Mouse (Mus musculus): ENCODE results near the gene Mettl7b. TPM values are rescaled to one million over a fixed set of nuclear protein-coding genes. Genes with fewer than 3 reads are reported as not detected.
A peak's percentile ranks its signal among the peaks of the same experiment; 100 is the strongest.

Gene Mettl7b
- polyA plus RNA-seq, 1 experiment, result not detected

GRCm38 (mm10) chr10:128937756-128938390, 22.9 kb downstream of the Mettl7b start:
- H3K4me3 ChIP-seq (replicated peaks; ENCODE audit: insufficient read depth, low read depth, low read length), result peak overlapping the region; percentile 30
- H3K27me3 ChIP-seq (ENCODE audit: control insufficient read depth, insufficient read depth, low read length), result no peaks in the 10 kb centered on the region
- TF ChIP-seq CTCF (IDR thresholded peaks at IDR 0.05; ENCODE audit: borderline replicate concordance, insufficient read depth, low read depth, low read length), result no peak
- H3K4me1 ChIP-seq (ENCODE audit: control insufficient read depth, insufficient read depth, low read length), result peaks cover 21% of the 10 kb centered on the region
- peak overlapping the region; percentile 85 for H3K27ac ChIP-seq (ENCODE audit: insufficient read depth, low read length)
- DNase-seq, result peak in 1 of 2 experiments; percentile 40
- WGBS, result 53% methylated on average over 12 of the region's 12 CpGs

GRCm38 (mm10) chr10:128935826-128936440, 24.9 kb downstream of the Mettl7b start:
- H3K4me1 ChIP-seq (ENCODE audit: control insufficient read depth, insufficient read depth, low read length), result peaks cover 21% of the 10 kb centered on the region
- WGBS, result 25% methylated on average over 8 of the region's 8 CpGs
- DNase-seq, result peak; percentile 43 to 49
- H3K27me3 ChIP-seq (ENCODE audit: control insufficient read depth, insufficient read depth, low read length), result no peaks in the 10 kb centered on the region
- TF ChIP-seq CTCF (IDR thresholded peaks at IDR 0.05; ENCODE audit: borderline replicate concordance, insufficient read depth, low read depth, low read length) (no peak), POLR2A (IDR thresholded peaks at IDR 0.05; ENCODE audit: borderline replicate concordance, insufficient read depth, low read length) (no peak)
- peak overlapping the region; percentile 78 for H3K4me3 ChIP-seq (replicated peaks; ENCODE audit: insufficient read depth, low read depth, low read length)
- H3K27ac ChIP-seq (ENCODE audit: insufficient read depth, low read length), result peak overlapping the region; percentile 87

GRCm38 (mm10) chr10:128934997-128935787, 25.6 kb downstream of the Mettl7b start:
- Histone ChIP-seq H3K27ac (ENCODE audit: insufficient read depth, low read length) (peak overlapping the region; percentile 87), H3K4me1 (ENCODE audit: control insufficient read depth, insufficient read depth, low read length) (peaks cover 21% of the 10 kb centered on the region), H3K4me3 (replicated peaks; ENCODE audit: insufficient read depth, low read depth, low read length) (peak overlapping the region; percentile 78), H3K27me3 (ENCODE audit: control insufficient read depth, insufficient read depth, low read length) (no peaks in the 10 kb centered on the region)
- TF ChIP-seq CTCF (IDR thresholded peaks at IDR 0.05; ENCODE audit: borderline replicate concordance, insufficient read depth, low read depth, low read length) (no peak), POLR2A (IDR thresholded peaks at IDR 0.05; ENCODE audit: borderline replicate concordance, insufficient read depth, low read length) (no peak)
- 13% methylated on average over 7 of the region's 7 CpGs for WGBS
- DNase-seq, result peak in 1 of 2 experiments; percentile 42

GRCm38 (mm10) chr10:128933976-128934721, 26.6 kb downstream of the Mettl7b start:
- Histone ChIP-seq H3K4me3 (replicated peaks; ENCODE audit: insufficient read depth, low read depth, low read length) (peak overlapping the region; percentile 78), H3K4me1 (ENCODE audit: control insufficient read depth, insufficient read depth, low read length) (peaks cover 20% of the 10 kb centered on the region), H3K27me3 (ENCODE audit: control insufficient read depth, insufficient read depth, low read length) (no peaks in the 10 kb centered on the region), H3K27ac (ENCODE audit: insufficient read depth, low read length) (peak overlapping the region; percentile 87)
- TF ChIP-seq POLR2A (IDR thresholded peaks at IDR 0.05; ENCODE audit: borderline replicate concordance, insufficient read depth, low read length) (peak; percentile 7; the same call in 1 of the 2 replicates), CTCF (IDR thresholded peaks at IDR 0.05; ENCODE audit: borderline replicate concordance, insufficient read depth, low read depth, low read length) (no peak)
- WGBS, result 3% methylated on average over 21 of the region's 21 CpGs
- peak; percentile 52 to 65 for DNase-seq

GRCm38 (mm10) chr10:128933574-128933973, 27.2 kb downstream of the Mettl7b start, which contains the start of gene Itga7:
Gene Itga7, plus strand, starts transcription at chr10:128933818.
- DNase-seq, result peak; percentile 68 to 70
- WGBS, result 0% methylated on average over 26 of the region's 26 CpGs
- peak within 1 kb of the TSS; percentile 78 for H3K4me3 ChIP-seq (replicated peaks; ENCODE audit: insufficient read depth, low read depth, low read length)
- H3K4me1 ChIP-seq (ENCODE audit: control insufficient read depth, insufficient read depth, low read length), result peaks cover 16% of the 10 kb centered on the region
- H3K27me3 ChIP-seq (ENCODE audit: control insufficient read depth, insufficient read depth, low read length), result no peaks in the 10 kb centered on the region
- TF ChIP-seq POLR2A (IDR thresholded peaks at IDR 0.05; ENCODE audit: borderline replicate concordance, insufficient read depth, low read length) (peak; percentile 38; the same call in 1 of the 2 replicates), CTCF (IDR thresholded peaks at IDR 0.05; ENCODE audit: borderline replicate concordance, insufficient read depth, low read depth, low read length) (no peak)
- peak within 1 kb of the TSS; percentile 87 for H3K27ac ChIP-seq (ENCODE audit: insufficient read depth, low read length)

GRCm38 (mm10) chr10:128931441-128931840, 29.3 kb downstream of the Mettl7b start:
- no peaks in the 10 kb centered on the region for H3K27me3 ChIP-seq (ENCODE audit: control insufficient read depth, insufficient read depth, low read length)
- peaks cover 3% of the 10 kb centered on the region for H3K4me1 ChIP-seq (ENCODE audit: control insufficient read depth, insufficient read depth, low read length)
- H3K4me3 ChIP-seq (replicated peaks; ENCODE audit: insufficient read depth, low read depth, low read length), result no peak overlapping the region
- no peak for DNase-seq
- no peak overlapping the region for H3K27ac ChIP-seq (ENCODE audit: insufficient read depth, low read length)
- 74% methylated on average over 2 of the region's 2 CpGs for WGBS
- TF ChIP-seq CTCF (IDR thresholded peaks at IDR 0.05; ENCODE audit: borderline replicate concordance, insufficient read depth, low read depth, low read length) (no peak), POLR2A (IDR thresholded peaks at IDR 0.05; ENCODE audit: borderline replicate concordance, insufficient read depth, low read length) (no peak)

Data from cerebellum, adult 2 months (tissue).